Mouse (Mus musculus) forebrain, embryonic 10.5 days (tissue): ENCODE data around the gene Prdm10. TPM values are rescaled to one million over a fixed set of nuclear protein-coding genes. Genes with fewer than 3 reads are reported as not detected.
A peak's percentile ranks its signal among the peaks of the same experiment; 100 is the strongest.

Experiments
- DNase-seq: peaks from one replicate; pipeline ENCODE4 v3.0.0-alpha.2; 2017; ENCODE audit warnings: low spot score; ENCODE audit errors: extremely low spot score
- H3K27ac ChIP-seq: fragments of 300-500 bp; sonication (generic); 2 replicates; pipeline ENCODE4 v1.5.1; 2016; ENCODE audit warnings: mild to moderate bottlenecking
- H3K27me3 ChIP-seq: fragments of 300-500 bp; sonication (generic); 2 replicates; pipeline ENCODE4 v1.6.1; 2016; ENCODE audit warnings: mild to moderate bottlenecking; ENCODE audit not compliant: poor library complexity, severe bottlenecking
- H3K36me3 ChIP-seq: fragments of 300-500 bp; sonication (generic); replicated peaks from 2 replicates; pipeline ENCODE4 v1.6.1; 2016; ENCODE audit warnings: mild to moderate bottlenecking, moderate library complexity
- H3K4me1 ChIP-seq: fragments of 300-500 bp; sonication (generic); 2 replicates; pipeline ENCODE4 v1.6.1; 2016
- H3K4me3 ChIP-seq: fragments of 300-500 bp; sonication (generic); 2 replicates; pipeline ENCODE4 v1.5.1; 2016; ENCODE audit warnings: mild to moderate bottlenecking, moderate library complexity
- H3K9me3 ChIP-seq: fragments of 300-500 bp; sonication (generic); 2 replicates; pipeline ENCODE4 v1.6.1; 2016; ENCODE audit warnings: mild to moderate bottlenecking, moderate library complexity
- WGBS: fragments of 180-500 bp; shearing (Covaris S2); methylation state at CpG from one replicate; pipeline ENCODE4 v1.1.7; 2016; 5-methylcytosine and 5-hydroxymethylcytosine counted together
- polyA plus RNA-seq: library from polyadenylated mRNA; unstranded; fragments of >200 nt; fragmentation: Nextera tagmentation; extraction: Ambion mirVana; gene quantifications from 2 replicates; pipeline ENCODE4 v1.2.1, GENCODE M21; 2016

The Prdm10 gene
- 8.2 and 8.9 TPM in 2 replicates for polyA plus RNA-seq

GRCm38 (mm10) chr9:31280366-31281010, at the start of gene Prdm10:
Gene Prdm10, plus strand, starts transcription at chr9:31280538.
- H3K27me3 ChIP-seq, result no peaks in the 10 kb centered on the region
- H3K4me1 ChIP-seq, result peaks cover 30% of the 10 kb centered on the region
- under 1% methylated on average over 45 of the region's 45 CpGs for WGBS
- 0 out of 2 replicates have a peak, but pooled peaks cover 5% of the 10 kb centered on the region for H3K36me3 ChIP-seq
- peak; percentile 93 for DNase-seq
- H3K9me3 ChIP-seq, result no peaks in the 10 kb centered on the region
- H3K4me3 ChIP-seq, result peak within 1 kb of the TSS; percentile 91
- H3K27ac ChIP-seq, result peak within 1 kb of the TSS; percentile 100

GRCm38 (mm10) chr9:31235030-31235429, 45.3 kb upstream of the Prdm10 start:
- no peak overlapping the region for H3K27ac ChIP-seq
- no peak for DNase-seq
- WGBS, result 85% methylated on average over 4 of the region's 4 CpGs
- no peaks in the 10 kb centered on the region for H3K27me3 ChIP-seq
- no peak overlapping the region for H3K4me3 ChIP-seq
- H3K4me1 ChIP-seq, result peaks cover 10% of the 10 kb centered on the region
- H3K9me3 ChIP-seq, result no peaks in the 10 kb centered on the region; the same call in 1 of the 2 replicates
- no peaks in the 10 kb centered on the region for H3K36me3 ChIP-seq

DNA sequence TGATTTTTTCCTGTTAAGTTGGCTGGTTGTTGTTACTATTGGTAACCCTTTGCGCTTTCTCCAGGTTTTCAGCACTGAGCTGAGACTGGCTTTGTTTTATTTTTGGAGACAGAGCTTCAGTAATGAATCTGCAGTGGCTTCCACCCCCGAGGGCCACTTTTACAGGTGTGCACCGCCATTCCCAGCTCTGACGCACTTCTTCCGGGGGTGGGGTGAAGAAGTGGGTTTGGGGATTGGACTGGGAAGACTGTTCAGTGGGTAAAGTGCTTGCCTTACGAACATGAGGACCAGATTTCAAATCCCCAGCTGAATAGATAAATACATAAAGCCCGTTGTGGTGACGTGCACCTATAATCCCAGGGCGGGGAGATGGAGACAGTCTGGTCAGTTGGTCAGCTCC, 44.8 kb upstream of the Prdm10 start:
- WGBS, result 87% methylated on average over 9 of the region's 9 CpGs
- H3K27ac ChIP-seq, result no peak overlapping the region
- H3K4me1 ChIP-seq, result peaks cover 10% of the 10 kb centered on the region
- no peak overlapping the region for H3K4me3 ChIP-seq
- no peaks in the 10 kb centered on the region for H3K27me3 ChIP-seq
- H3K9me3 ChIP-seq, result no peaks in the 10 kb centered on the region; the same call in 1 of the 2 replicates
- no peak for DNase-seq
- no peaks in the 10 kb centered on the region for H3K36me3 ChIP-seq

- Histone ChIP-seq H3K27me3 (no peaks in the 10 kb centered on the region), H3K9me3 (no peaks in the 10 kb centered on the region; the same call in 1 of the 2 replicates), H3K4me3 (no peak overlapping the region), H3K36me3 (no peaks in the 10 kb centered on the region), H3K27ac (no peak overlapping the region), H3K4me1 (peaks cover 10% of the 10 kb centered on the region)
- no peak for DNase-seq
- 76% methylated on average over 5 of the region's 5 CpGs for WGBS
Measured at GRCm38 (mm10) chr9:31236079-31236478, 44.3 kb upstream of the Prdm10 start.

DNA sequence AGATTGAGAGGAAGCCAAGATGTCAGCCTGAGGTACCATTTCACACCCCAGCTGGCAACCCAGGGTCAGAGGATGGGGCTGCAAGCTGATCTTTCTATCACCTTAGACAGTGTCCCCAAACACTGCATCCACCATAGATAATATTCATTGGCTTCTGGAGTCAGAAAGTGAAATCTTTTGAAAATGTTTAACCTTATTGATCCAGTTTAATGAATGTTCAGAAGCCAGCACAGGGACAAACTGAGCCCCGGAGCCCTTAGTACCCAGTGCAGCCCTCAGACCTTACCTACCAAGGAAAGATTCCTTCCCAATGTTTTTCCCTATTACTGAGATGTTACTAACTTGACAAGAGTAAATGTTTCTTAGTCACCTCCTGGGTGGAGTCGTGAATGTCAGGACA, 41.8 kb upstream of the Prdm10 start:
- no peak for DNase-seq
- no peaks in the 10 kb centered on the region for H3K27me3 ChIP-seq
- H3K4me3 ChIP-seq, result no peak overlapping the region
- H3K36me3 ChIP-seq, result no peaks in the 10 kb centered on the region
- whole genome bisulfite sequencing, result 87% methylated on average over 2 of the region's 2 CpGs
- H3K9me3 ChIP-seq, result no peaks in the 10 kb centered on the region; the same call in 1 of the 2 replicates
- H3K4me1 ChIP-seq, result no peaks in the 10 kb centered on the region
- no peak overlapping the region for H3K27ac ChIP-seq

GRCm38 (mm10) chr9:31239551-31239950, 40.8 kb upstream of the Prdm10 start:
- no peaks in the 10 kb centered on the region; the same call in 1 of the 2 replicates for H3K9me3 ChIP-seq
- H3K36me3 ChIP-seq, result no peaks in the 10 kb centered on the region
- no peak overlapping the region for H3K4me3 ChIP-seq
- no peaks in the 10 kb centered on the region for H3K4me1 ChIP-seq
- DNase-seq, result no peak
- H3K27me3 ChIP-seq, result no peaks in the 10 kb centered on the region
- 87% methylated on average over 2 of the region's 2 CpGs for WGBS
- H3K27ac ChIP-seq, result no peak overlapping the region

DNA sequence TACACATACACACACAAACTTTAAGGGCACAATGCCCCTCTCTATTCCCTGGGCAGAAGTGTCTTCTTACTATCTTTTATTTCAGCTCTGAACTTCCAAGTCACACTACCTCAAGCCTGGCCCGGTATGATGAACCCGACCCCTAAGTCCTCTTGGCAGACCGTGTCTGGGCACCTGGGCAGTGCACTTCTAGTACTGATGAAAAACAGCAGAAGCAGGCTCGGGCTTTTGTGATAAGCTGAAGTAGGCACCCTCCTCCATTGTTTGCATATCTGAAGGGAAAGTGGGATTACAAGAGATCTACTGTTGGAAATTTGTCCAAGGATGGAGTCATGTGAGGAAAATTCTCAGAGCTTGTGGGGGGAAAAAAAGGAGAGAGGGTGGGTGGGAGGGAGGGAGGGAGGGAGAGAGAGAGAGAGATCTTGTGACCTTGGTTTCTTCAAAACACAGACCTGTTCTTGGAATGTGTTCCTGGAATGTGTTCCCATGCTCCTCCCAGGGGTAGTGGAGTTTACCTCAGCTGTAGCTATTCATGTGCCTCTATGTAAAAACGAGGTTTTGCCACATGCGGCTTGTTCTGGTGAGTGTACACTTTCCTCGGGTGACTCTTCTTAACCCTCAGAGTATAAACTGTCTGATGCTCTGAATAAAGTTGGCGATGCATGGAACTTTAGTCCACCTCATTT, 39.7 kb upstream of the Prdm10 start:
- H3K36me3 ChIP-seq, result no peaks in the 10 kb centered on the region
- no peaks in the 10 kb centered on the region for H3K27me3 ChIP-seq
- no peak overlapping the region for H3K27ac ChIP-seq
- H3K4me1 ChIP-seq, result no peaks in the 10 kb centered on the region
- DNase-seq, result no peak
- H3K9me3 ChIP-seq, result no peaks in the 10 kb centered on the region; the same call in 1 of the 2 replicates
- WGBS, result 89% methylated on average over 8 of the region's 8 CpGs
- H3K4me3 ChIP-seq, result no peak overlapping the region

- Histone ChIP-seq H3K4me1 (no peaks in the 10 kb centered on the region), H3K9me3 (no peaks in the 10 kb centered on the region; the same call in 1 of the 2 replicates), H3K4me3 (no peak overlapping the region), H3K27ac (no peak overlapping the region), H3K36me3 (no peaks in the 10 kb centered on the region), H3K27me3 (no peaks in the 10 kb centered on the region)
- DNase-seq, result no peak
- 85% methylated on average over 7 of the region's 7 CpGs for WGBS
Measured at GRCm38 (mm10) chr9:31241208-31241699, 39.1 kb upstream of the Prdm10 start.

DNA sequence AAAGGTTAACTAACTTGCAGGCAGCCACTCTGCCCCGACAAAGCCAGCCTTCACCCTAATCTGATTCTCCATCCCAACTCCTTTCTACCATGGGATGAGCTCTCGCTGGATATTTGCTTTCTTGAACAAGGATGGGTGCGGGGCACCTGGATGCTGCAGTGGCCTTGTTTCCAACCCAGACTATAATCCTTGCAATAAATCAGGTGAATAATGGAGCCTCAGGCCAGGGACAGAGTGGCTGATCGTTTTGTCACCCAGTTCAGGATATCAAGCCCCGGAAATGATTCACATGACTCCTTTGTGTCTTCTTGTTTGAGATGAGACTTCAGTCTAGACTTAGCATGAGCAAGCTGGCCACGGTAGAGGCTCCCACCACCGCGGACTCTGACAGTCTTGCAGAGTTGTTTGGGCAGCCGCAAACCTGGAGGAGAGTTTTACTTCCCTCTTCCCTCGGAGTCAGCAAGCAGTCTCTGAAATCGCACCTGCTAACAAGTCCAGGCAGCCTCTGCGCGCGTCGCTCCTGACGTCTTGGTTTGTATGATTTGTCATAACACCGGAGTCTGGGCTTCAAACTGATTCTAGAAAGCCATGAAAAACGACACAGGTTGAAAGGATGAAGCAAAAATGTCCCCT, 36.9 kb upstream of the Prdm10 start:
- H3K4me1 ChIP-seq, result no peaks in the 10 kb centered on the region
- H3K4me3 ChIP-seq, result no peak overlapping the region
- no peaks in the 10 kb centered on the region; the same call in 1 of the 2 replicates for H3K9me3 ChIP-seq
- no peaks in the 10 kb centered on the region for H3K27me3 ChIP-seq
- H3K36me3 ChIP-seq, result no peaks in the 10 kb centered on the region
- H3K27ac ChIP-seq, result no peak overlapping the region
- DNase-seq, result no peak
- 82% methylated on average over 18 of the region's 18 CpGs for WGBS

GRCm38 (mm10) chr9:31243939-31244333, 36.4 kb upstream of the Prdm10 start:
- Histone ChIP-seq H3K27me3 (no peaks in the 10 kb centered on the region), H3K36me3 (no peaks in the 10 kb centered on the region), H3K4me1 (no peaks in the 10 kb centered on the region), H3K4me3 (no peak overlapping the region), H3K9me3 (no peaks in the 10 kb centered on the region; the same call in 1 of the 2 replicates), H3K27ac (no peak overlapping the region)
- no peak for DNase-seq
- WGBS, result 86% methylated on average over 5 of the region's 5 CpGs

DNA sequence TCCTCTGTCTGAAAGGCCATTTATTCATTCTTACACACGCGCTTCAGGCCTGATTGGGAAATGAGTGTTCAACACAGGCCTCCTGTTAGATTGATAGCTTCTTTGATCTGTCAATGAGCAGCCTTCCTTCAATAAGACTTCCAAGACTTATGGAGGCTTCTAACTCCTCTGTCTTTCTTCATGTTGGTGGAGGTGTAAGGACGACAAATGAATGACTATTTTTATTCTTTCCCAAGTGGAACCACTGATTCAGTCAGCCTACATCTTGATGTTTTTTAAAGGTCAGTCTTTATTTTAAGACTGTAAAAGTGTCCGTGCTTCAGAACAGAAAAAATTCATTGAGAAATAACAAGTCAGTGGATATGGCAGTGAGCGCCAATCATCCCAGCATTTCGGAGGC, 35.3 kb upstream of the Prdm10 start:
- no peak for DNase-seq

DNA sequence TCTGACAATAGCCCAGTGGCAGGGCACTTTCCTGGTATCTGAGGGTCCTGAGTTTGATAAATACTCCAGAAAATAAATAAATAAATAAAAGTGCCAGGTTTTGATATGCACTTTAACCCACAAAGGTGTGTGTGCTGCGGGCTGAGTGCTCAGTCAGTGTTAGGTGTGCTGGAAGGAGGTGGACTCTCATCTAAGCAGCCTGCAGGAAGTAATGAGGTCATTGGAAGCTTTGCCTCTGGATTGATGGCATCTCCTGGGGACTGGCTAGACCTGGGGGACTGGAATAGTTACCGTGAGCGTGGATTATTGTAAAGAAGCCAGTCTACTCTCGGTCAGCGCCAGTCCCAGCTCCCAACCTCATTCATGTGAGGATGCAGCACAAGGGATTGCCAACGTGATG, 33.9 kb upstream of the Prdm10 start:
- Histone ChIP-seq H3K36me3 (no peaks in the 10 kb centered on the region), H3K27ac (no peak overlapping the region), H3K4me1 (no peaks in the 10 kb centered on the region), H3K27me3 (no peaks in the 10 kb centered on the region), H3K4me3 (no peak overlapping the region), H3K9me3 (no peaks in the 10 kb centered on the region)
- WGBS, result 75% methylated on average over 6 of the region's 6 CpGs
- DNase-seq, result no peak

More for the DNA sequence above, 35.3 kb upstream of the Prdm10 start:
- Histone ChIP-seq H3K4me1 (no peaks in the 10 kb centered on the region), H3K27ac (no peak overlapping the region), H3K9me3 (no peaks in the 10 kb centered on the region), H3K4me3 (no peak overlapping the region), H3K36me3 (no peaks in the 10 kb centered on the region), H3K27me3 (no peaks in the 10 kb centered on the region)
- WGBS, result 93% methylated on average over 6 of the region's 6 CpGs
